18 mouse cellular contexts compared by ENCODE assay signal in the genomic region with DNA sequence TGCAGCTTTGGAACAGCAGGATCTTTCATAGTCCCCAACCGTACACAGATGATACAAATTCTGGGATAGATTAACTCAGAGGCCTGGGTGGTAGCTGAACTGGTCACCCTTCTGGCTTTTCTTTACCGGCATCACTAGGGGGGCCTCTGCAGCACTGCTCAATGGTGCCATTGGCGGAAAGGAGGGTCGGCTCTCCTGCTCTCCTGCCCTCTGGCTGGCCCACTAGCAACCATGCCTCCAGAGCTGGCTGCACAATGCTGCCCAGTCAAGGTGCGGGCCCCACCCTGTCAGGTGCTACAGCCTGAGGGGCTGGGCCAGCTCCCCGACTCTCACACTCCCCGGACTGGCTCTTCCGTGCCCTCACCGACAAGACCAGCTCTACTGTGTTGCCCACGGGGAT. TPM values are rescaled to one million over a fixed set of nuclear protein-coding genes. Genes with fewer than 3 reads are reported as not detected.
"Had no signal": no experiment of that assay in that cellular context is flagged by ENCODE, and none has a peak within 500 bp of the region (broad histone marks: within the 10 kb centered on the region; RNA-seq: fewer than 3 reads in every experiment).

No protein-coding gene starts in this region.

- H3K4me2 ChIP-seq: limb, embryonic 13.5 days; liver, embryonic 12.5 days; liver, embryonic 15.5 days had no signal

- H3K4me3 ChIP-seq: left cerebral cortex, adult 2 months; limb, embryonic 13.5 days; liver, embryonic 12.5 days; liver, embryonic 15.5 days had no signal

- H3K9ac ChIP-seq: limb, embryonic 13.5 days; liver, embryonic 12.5 days; liver, embryonic 15.5 days had no signal

- ATAC-seq: liver, embryonic 12.5 days; lung, postnatal 0 days had no signal

- H3K4me1 ChIP-seq: limb, embryonic 13.5 days; liver, embryonic 12.5 days; liver, embryonic 15.5 days had no signal

- H3K9me3 ChIP-seq: limb, embryonic 13.5 days; liver, embryonic 12.5 days; liver, embryonic 15.5 days had no signal

- H3K27me3 ChIP-seq: limb, embryonic 13.5 days; liver, embryonic 12.5 days; liver, embryonic 15.5 days had no signal

- H3K27ac ChIP-seq: left cerebral cortex, adult 2 months; limb, embryonic 13.5 days; liver, embryonic 12.5 days; liver, embryonic 15.5 days; macrophage had no signal

- DNase-seq: kidney, adult 18-20 months; kidney, adult 9 months; kidney, postnatal 36 days; layer of hippocampus, postnatal 36 days; liver; lung, adult 2 months; midbrain, embryonic 14.5 days; right cerebral cortex, adult 18-20 months; right cerebral cortex, postnatal 14 days; right cerebral cortex, postnatal 4 days; thymus, adult 18-20 months; thymus, postnatal 36 days had no signal

- H3K36me3 ChIP-seq: limb, embryonic 13.5 days; liver, embryonic 12.5 days; liver, embryonic 15.5 days had no signal

RNA-seq across cellular contexts. Expression of a gene that starts 43.1 kb away (rescaled TPM):
- polyA plus RNA-seq: macrophage had no signal
